Mouse (Mus musculus): Measurements from ENCODE around the gene Asic4. TPM values are rescaled to one million over a fixed set of nuclear protein-coding genes. Genes with fewer than 3 reads are reported as not detected.

The Asic4 gene
- total and polyA plus RNA-seq, 2 experiments from 2014 or later = 0.04 TPM; not detected in 1

GRCm38 (mm10) chr1:75518427-75518826 is 68.2 kb downstream of the Asic4 start:
- WGBS = over 99% methylated on average over 4 of the region's 4 CpGs
- Histone ChIP-seq H3K4me3 (ENCODE audit: low read depth, low read length) (no peak overlapping the region), H3K4me1 (ENCODE audit: control insufficient read depth, insufficient read depth) (peaks cover 34% of the 10 kb centered on the region), H3K9me3 (replicated peaks; ENCODE audit: control insufficient read depth, low read length) (no peaks in the 10 kb centered on the region), H3K27me3 (ENCODE audit: control insufficient read depth, insufficient read depth, low read length) (no peaks in the 10 kb centered on the region), H3K27ac (ENCODE audit: low read depth) (no peak overlapping the region), H3K36me3 (replicated peaks; ENCODE audit: control insufficient read depth, insufficient read depth, low read length) (no peaks in the 10 kb centered on the region), H3K4me2 (ENCODE audit: low read depth, low read length) (no peak overlapping the region), H3K9ac (replicated peaks; ENCODE audit: low read depth, low read length) (no peak overlapping the region)
- no peak for ATAC-seq (ENCODE audit: insufficient read depth, low read depth)
- no peak for DNase-seq (ENCODE audit: low spot score)
- no peak for TF ChIP-seq CTCF (IDR thresholded peaks at IDR 0.05; ENCODE audit: low read depth)
- TF ChIP-seq EP300 (IDR thresholded peaks at IDR 0.05; ENCODE audit: low read depth) = no peak

GRCm38 (mm10) chr1:75519576-75519975 is 69.3 kb downstream of the Asic4 start:
- WGBS = 37% methylated on average over 5 of the region's 5 CpGs
- no peak for DNase-seq (ENCODE audit: low spot score)
- Histone ChIP-seq H3K27me3 (ENCODE audit: control insufficient read depth, insufficient read depth, low read length) (no peaks in the 10 kb centered on the region), H3K4me1 (ENCODE audit: control insufficient read depth, insufficient read depth) (peaks cover 34% of the 10 kb centered on the region), H3K9me3 (replicated peaks; ENCODE audit: control insufficient read depth, low read length) (no peaks in the 10 kb centered on the region), H3K4me3 (ENCODE audit: low read depth, low read length) (no peak overlapping the region), H3K4me2 (ENCODE audit: low read depth, low read length) (no peak overlapping the region), H3K27ac (ENCODE audit: low read depth) (peak overlapping the region; percentile 94), H3K36me3 (replicated peaks; ENCODE audit: control insufficient read depth, insufficient read depth, low read length) (no peaks in the 10 kb centered on the region), H3K9ac (replicated peaks; ENCODE audit: low read depth, low read length) (no peak overlapping the region)
- ATAC-seq (ENCODE audit: insufficient read depth, low read depth) = no peak
- TF ChIP-seq EP300 (IDR thresholded peaks at IDR 0.05; ENCODE audit: low read depth) = no peak
- TF ChIP-seq CTCF (IDR thresholded peaks at IDR 0.05; ENCODE audit: low read depth) = no peak

GRCm38 (mm10) chr1:75521321-75522031 is 71.2 kb downstream of the Asic4 start, which contains the start of gene Stk11ip:
Gene Stk11ip, plus strand, starts transcription at chr1:75521529.
- peak within 1 kb of the TSS; percentile 81 for H3K4me2 ChIP-seq (ENCODE audit: low read depth, low read length)
- H3K27ac ChIP-seq (ENCODE audit: low read depth) = peak within 1 kb of the TSS; percentile 94
- H3K9me3 ChIP-seq (replicated peaks; ENCODE audit: control insufficient read depth, low read length) = no peaks in the 10 kb centered on the region
- ATAC-seq (ENCODE audit: insufficient read depth, low read depth) = peak; percentile 98
- peak; percentile 97 for DNase-seq (ENCODE audit: low spot score)
- H3K4me1 ChIP-seq (ENCODE audit: control insufficient read depth, insufficient read depth) = peaks cover 28% of the 10 kb centered on the region
- peak within 1 kb of the TSS; percentile 71 for H3K4me3 ChIP-seq (ENCODE audit: low read depth, low read length)
- H3K27me3 ChIP-seq (ENCODE audit: control insufficient read depth, insufficient read depth, low read length) = no peaks in the 10 kb centered on the region
- H3K36me3 ChIP-seq (replicated peaks; ENCODE audit: control insufficient read depth, insufficient read depth, low read length) = peaks cover 12% of the 10 kb centered on the region
- H3K9ac ChIP-seq (replicated peaks; ENCODE audit: low read depth, low read length) = peak within 1 kb of the TSS; percentile 52
- peak; percentile 78; the same call in 1 of the 2 replicates for TF ChIP-seq EP300 (IDR thresholded peaks at IDR 0.05; ENCODE audit: low read depth)
- TF ChIP-seq CTCF (IDR thresholded peaks at IDR 0.05; ENCODE audit: low read depth) = no peak
- WGBS = 0% methylated on average over 46 of the region's 46 CpGs

Other genes with a start within 250 kb of the Asic4 start
- 9.8 and 11.3 TPM in 2 replicates for gene Glb1l, start 239.6 kb upstream of the Asic4 start, total RNA-seq (2014; rRNA removed; ENCODE audit: low replicate concordance)
- 3.6 and 3.8 TPM in 2 replicates for gene Glb1l, start 239.6 kb upstream of the Asic4 start, polyA plus RNA-seq (2015; fragmentation: Nextera tagmentation; extraction: Ambion mirVana)
- gene Stk16, start 239.6 kb upstream of the Asic4 start, total RNA-seq (2014; rRNA removed; ENCODE audit: low replicate concordance) = 75.9 and 90.1 TPM in 2 replicates
- 57.4 and 62.5 TPM in 2 replicates for gene Stk16, start 239.6 kb upstream of the Asic4 start, polyA plus RNA-seq (2015; fragmentation: Nextera tagmentation; extraction: Ambion mirVana)
- gene Tuba4a, start 230.6 kb upstream of the Asic4 start, total RNA-seq (2014; rRNA removed; ENCODE audit: low replicate concordance) = 179 and 227 TPM in 2 replicates
- 114 and 142 TPM in 2 replicates for gene Tuba4a, start 230.6 kb upstream of the Asic4 start, polyA plus RNA-seq (2015; fragmentation: Nextera tagmentation; extraction: Ambion mirVana)
- gene A630095N17Rik, start 218.3 kb upstream of the Asic4 start, total RNA-seq (2014; rRNA removed; ENCODE audit: low replicate concordance) = not detected in 2 replicates
- gene A630095N17Rik, start 218.3 kb upstream of the Asic4 start, polyA plus RNA-seq (2015; fragmentation: Nextera tagmentation; extraction: Ambion mirVana) = not detected in 2 replicates
- gene Dnajb2, start 214.0 kb upstream of the Asic4 start, total RNA-seq (2014; rRNA removed; ENCODE audit: low replicate concordance) = 25.1 and 35.0 TPM in 2 replicates
- 34.9 and 36.7 TPM in 2 replicates for gene Dnajb2, start 214.0 kb upstream of the Asic4 start, polyA plus RNA-seq (2015; fragmentation: Nextera tagmentation; extraction: Ambion mirVana)
- gene Ptprn, start 185.9 kb upstream of the Asic4 start, total RNA-seq (2014; rRNA removed; ENCODE audit: low replicate concordance) = 0.04 and 0.15 TPM in 2 replicates
- gene Ptprn, start 185.9 kb upstream of the Asic4 start, polyA plus RNA-seq (2015; fragmentation: Nextera tagmentation; extraction: Ambion mirVana) = 0.16 and 0.26 TPM in 2 replicates
- gene Resp18, start 172.0 kb upstream of the Asic4 start, total RNA-seq (2014; rRNA removed; ENCODE audit: low replicate concordance) = not detected in 2 replicates
- 0.48 TPM in 1 of 2 replicates, not detected in the other for gene Resp18, start 172.0 kb upstream of the Asic4 start, polyA plus RNA-seq (2015; fragmentation: Nextera tagmentation; extraction: Ambion mirVana)
- gene Dnpep, start 132.4 kb upstream of the Asic4 start, total RNA-seq (2014; rRNA removed; ENCODE audit: low replicate concordance) = 202 and 236 TPM in 2 replicates
- 147 TPM in 2 replicates for gene Dnpep, start 132.4 kb upstream of the Asic4 start, polyA plus RNA-seq (2015; fragmentation: Nextera tagmentation; extraction: Ambion mirVana)
- gene Des, start 90.1 kb upstream of the Asic4 start, total RNA-seq (2014; rRNA removed; ENCODE audit: low replicate concordance) = 983 and 1,187 TPM in 2 replicates
- gene Des, start 90.1 kb upstream of the Asic4 start, polyA plus RNA-seq (2015; fragmentation: Nextera tagmentation; extraction: Ambion mirVana) = 601 and 639 TPM in 2 replicates
- gene Speg, start 75.1 kb upstream of the Asic4 start, total RNA-seq (2014; rRNA removed; ENCODE audit: low replicate concordance) = 95.0 and 105 TPM in 2 replicates
- gene Speg, start 75.1 kb upstream of the Asic4 start, polyA plus RNA-seq (2015; fragmentation: Nextera tagmentation; extraction: Ambion mirVana) = 26.8 and 30.2 TPM in 2 replicates
- 74.7 and 85.2 TPM in 2 replicates for gene Gmppa, start 14.5 kb upstream of the Asic4 start, total RNA-seq (2014; rRNA removed; ENCODE audit: low replicate concordance)
- gene Gmppa, start 14.5 kb upstream of the Asic4 start, polyA plus RNA-seq (2015; fragmentation: Nextera tagmentation; extraction: Ambion mirVana) = 47.4 and 55.9 TPM in 2 replicates
- 47.7 and 53.3 TPM in 2 replicates for gene Chpf, start 28.9 kb downstream of the Asic4 start, total RNA-seq (2014; rRNA removed; ENCODE audit: low replicate concordance)
- 19.1 and 19.3 TPM in 2 replicates for gene Chpf, start 28.9 kb downstream of the Asic4 start, polyA plus RNA-seq (2015; fragmentation: Nextera tagmentation; extraction: Ambion mirVana)
- not detected in 2 replicates for gene Tmem198, start 29.1 kb downstream of the Asic4 start, total RNA-seq (2014; rRNA removed; ENCODE audit: low replicate concordance)
- gene Tmem198, start 29.1 kb downstream of the Asic4 start, polyA plus RNA-seq (2015; fragmentation: Nextera tagmentation; extraction: Ambion mirVana) = 0.61 and 0.81 TPM in 2 replicates
- 293 and 367 TPM in 2 replicates for gene Obsl1, start 56.0 kb downstream of the Asic4 start, total RNA-seq (2014; rRNA removed; ENCODE audit: low replicate concordance)
- gene Obsl1, start 56.0 kb downstream of the Asic4 start, polyA plus RNA-seq (2015; fragmentation: Nextera tagmentation; extraction: Ambion mirVana) = 45.8 and 46.8 TPM in 2 replicates
- 5.7 and 8.2 TPM in 2 replicates for gene Inha, start 56.6 kb downstream of the Asic4 start, total RNA-seq (2014; rRNA removed; ENCODE audit: low replicate concordance)
- 6.4 and 7.3 TPM in 2 replicates for gene Inha, start 56.6 kb downstream of the Asic4 start, polyA plus RNA-seq (2015; fragmentation: Nextera tagmentation; extraction: Ambion mirVana)
- gene Stk11ip, start 71.1 kb downstream of the Asic4 start, total RNA-seq (2014; rRNA removed; ENCODE audit: low replicate concordance) = 16.4 and 18.4 TPM in 2 replicates
- 7.3 and 8.3 TPM in 2 replicates for gene Stk11ip, start 71.1 kb downstream of the Asic4 start, polyA plus RNA-seq (2015; fragmentation: Nextera tagmentation; extraction: Ambion mirVana)
- 114 and 136 TPM in 2 replicates for gene Slc4a3, start 95.8 kb downstream of the Asic4 start, total RNA-seq (2014; rRNA removed; ENCODE audit: low replicate concordance)
- gene Slc4a3, start 95.8 kb downstream of the Asic4 start, polyA plus RNA-seq (2015; fragmentation: Nextera tagmentation; extraction: Ambion mirVana) = 44.7 and 49.9 TPM in 2 replicates